Mouse (Mus musculus) liver, embryonic 14.5 days (tissue): ENCODE measurements at regions not wholly inside any gene's neighbourhood (a gene's known extent, or its start where the extent isn't known, plus 50 kb on each side); places are given as distances from the start of the nearest gene placed in this dataset.

Source experiments
- CTCF ChIP-seq: IDR thresholded peaks from 2 replicates; pipeline ENCODE4 v1.5.1; 2016; ENCODE audit warnings: antibody characterized with exemption, low read depth, control low read depth
- EP300 ChIP-seq: IDR thresholded peaks from 2 replicates; pipeline ENCODE4 v1.6.1; 2016; ENCODE audit warnings: antibody characterized with exemption, low read depth

DNA sequence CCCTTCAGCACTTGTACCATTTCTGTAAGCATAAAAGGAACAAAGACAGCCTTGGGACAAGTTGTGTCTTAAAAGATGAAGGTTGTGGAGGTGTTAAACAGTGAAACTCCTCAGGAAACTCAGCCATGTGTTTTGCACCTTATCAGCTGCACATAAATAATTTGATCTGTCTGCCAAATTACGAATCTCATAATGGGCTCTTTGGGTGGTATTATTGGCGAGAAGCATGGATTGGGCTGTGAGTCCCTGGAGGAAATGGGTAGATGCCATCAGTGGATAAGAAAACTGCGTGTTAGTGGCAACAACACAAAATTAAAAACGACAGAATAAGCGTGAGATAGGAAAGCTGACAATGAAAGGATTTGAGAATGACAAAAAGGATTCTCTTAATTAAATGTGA, 165.4 kb upstream of the Clec14a start:
- TF ChIP-seq CTCF: no peak
- TF ChIP-seq EP300: no peak
